Mouse (Mus musculus): ENCODE data around the gene Vegfa.

The Vegfa gene

GRCm38 (mm10) chr17:46051356-46051755, 19.2 kb upstream of the Vegfa start:
- no peak for DNase-seq (ENCODE audit: low read depth, low spot score)

GRCm38 (mm10) chr17:46049567-46049966, 17.4 kb upstream of the Vegfa start:
- DNase-seq (ENCODE audit: low read depth, low spot score) = no peak

- DNase-seq (ENCODE audit: low read depth, low spot score) = no peak
Observed at GRCm38 (mm10) chr17:46048184-46048583, 16.0 kb upstream of the Vegfa start.

- DNase-seq (ENCODE audit: low read depth, low spot score) = no peak
Observed at GRCm38 (mm10) chr17:46045742-46046141, 13.6 kb upstream of the Vegfa start.

GRCm38 (mm10) chr17:46044953-46045352, 12.8 kb upstream of the Vegfa start:
- DNase-seq (ENCODE audit: low read depth, low spot score) = no peak

- DNase-seq (ENCODE audit: low read depth, low spot score) = no peak
Observed at GRCm38 (mm10) chr17:46042158-46042557, 10.0 kb upstream of the Vegfa start.

- no peak for DNase-seq (ENCODE audit: low read depth, low spot score)
Observed at GRCm38 (mm10) chr17:46041679-46042078, 9.5 kb upstream of the Vegfa start.

- DNase-seq (ENCODE audit: low read depth, low spot score) = no peak
Observed at GRCm38 (mm10) chr17:46041223-46041622, 9.1 kb upstream of the Vegfa start.

- no peak for DNase-seq (ENCODE audit: low read depth, low spot score)
Observed at GRCm38 (mm10) chr17:46040561-46040960, 8.4 kb upstream of the Vegfa start.

- DNase-seq (ENCODE audit: low read depth, low spot score) = no peak
Observed at GRCm38 (mm10) chr17:46038906-46039305, 6.7 kb upstream of the Vegfa start.

- no peak for DNase-seq (ENCODE audit: low read depth, low spot score)
Observed at GRCm38 (mm10) chr17:46036400-46036799, 4.2 kb upstream of the Vegfa start.

GRCm38 (mm10) chr17:46034110-46034509, 1.9 kb upstream of the Vegfa start:
- no peak for DNase-seq (ENCODE audit: low read depth, low spot score)

GRCm38 (mm10) chr17:46033607-46034006, 1.4 kb upstream of the Vegfa start:
- DNase-seq (ENCODE audit: low read depth, low spot score) = no peak

- DNase-seq (ENCODE audit: low read depth, low spot score) = no peak
Observed at GRCm38 (mm10) chr17:46033122-46033521, 953 bp upstream of the Vegfa start.

- peak; percentile 52 for DNase-seq (ENCODE audit: low read depth, low spot score)
Observed at GRCm38 (mm10) chr17:46031621-46032211, 453 bp downstream of the Vegfa start.

- DNase-seq (ENCODE audit: low read depth, low spot score) = peak; percentile 48
Observed at GRCm38 (mm10) chr17:46030731-46031620, 1.2 kb downstream of the Vegfa start.

GRCm38 (mm10) chr17:46030323-46030730, 1.8 kb downstream of the Vegfa start:
- DNase-seq (ENCODE audit: low read depth, low spot score) = no peak

- no peak for DNase-seq (ENCODE audit: low read depth, low spot score)
Observed at GRCm38 (mm10) chr17:46029554-46030207, 2.5 kb downstream of the Vegfa start.

- DNase-seq (ENCODE audit: low read depth, low spot score) = no peak
Observed at GRCm38 (mm10) chr17:46029052-46029553, 3.1 kb downstream of the Vegfa start.

- no peak for DNase-seq (ENCODE audit: low read depth, low spot score)
Observed at GRCm38 (mm10) chr17:46028210-46029051, 3.7 kb downstream of the Vegfa start.

Measured in forelimb bud, embryonic 11.5 days (tissue).